Mouse (Mus musculus): Measurements from ENCODE around the gene Kcnb1. TPM values are rescaled to one million over a fixed set of nuclear protein-coding genes. Genes with fewer than 3 reads are reported as not detected.

Gene Kcnb1
- total and polyA plus RNA-seq, 3 experiments: 9.4 to 21.7 (median 14.8) TPM

GRCm38 (mm10) chr2:167163600-167163999, 26.4 kb downstream of the Kcnb1 start:
- no peak for DNase-seq

GRCm38 (mm10) chr2:167163134-167163533, 26.8 kb downstream of the Kcnb1 start:
- DNase-seq: no peak

GRCm38 (mm10) chr2:167162516-167163021, 27.4 kb downstream of the Kcnb1 start:
- DNase-seq: peak; percentile 39

- DNase-seq: no peak
Observed at GRCm38 (mm10) chr2:167159721-167160120, 30.2 kb downstream of the Kcnb1 start.

GRCm38 (mm10) chr2:167158780-167159179, 31.2 kb downstream of the Kcnb1 start:
- DNase-seq: no peak

- no peak for DNase-seq
Observed at GRCm38 (mm10) chr2:167156118-167156715, 33.7 kb downstream of the Kcnb1 start.

GRCm38 (mm10) chr2:167155541-167155973, 34.4 kb downstream of the Kcnb1 start:
- no peak for DNase-seq

- no peak for DNase-seq
Observed at GRCm38 (mm10) chr2:167150880-167151279, 39.1 kb downstream of the Kcnb1 start.

GRCm38 (mm10) chr2:167150135-167150534, 39.8 kb downstream of the Kcnb1 start:
- no peak for DNase-seq

GRCm38 (mm10) chr2:167149035-167149434, 40.9 kb downstream of the Kcnb1 start:
- no peak for DNase-seq

GRCm38 (mm10) chr2:167147708-167148107, 42.2 kb downstream of the Kcnb1 start:
- DNase-seq: no peak

GRCm38 (mm10) chr2:167145904-167146303, 44.1 kb downstream of the Kcnb1 start:
- no peak for DNase-seq

GRCm38 (mm10) chr2:167144439-167145307, 45.3 kb downstream of the Kcnb1 start:
- no peak for DNase-seq

- DNase-seq: no peak
Observed at GRCm38 (mm10) chr2:167143914-167144313, 46.0 kb downstream of the Kcnb1 start.

- no peak for DNase-seq
Observed at GRCm38 (mm10) chr2:167142282-167142681, 47.7 kb downstream of the Kcnb1 start.

GRCm38 (mm10) chr2:167141810-167142209, 48.1 kb downstream of the Kcnb1 start:
- no peak for DNase-seq

GRCm38 (mm10) chr2:167139801-167140269, 50.1 kb downstream of the Kcnb1 start:
- no peak for DNase-seq

- no peak for DNase-seq
Observed at GRCm38 (mm10) chr2:167138611-167139010, 51.3 kb downstream of the Kcnb1 start.

GRCm38 (mm10) chr2:167136909-167137308, 53.0 kb downstream of the Kcnb1 start:
- no peak for DNase-seq

- DNase-seq: no peak
Observed at GRCm38 (mm10) chr2:167132041-167132440, 57.9 kb downstream of the Kcnb1 start.

- DNase-seq: no peak
Observed at GRCm38 (mm10) chr2:167130050-167130770, 59.7 kb downstream of the Kcnb1 start.

- DNase-seq: peak; percentile 21
Observed at GRCm38 (mm10) chr2:167129608-167129955, 60.4 kb downstream of the Kcnb1 start.

Data from adrenal gland, adult 2 months (tissue).